In genomic region chr11:119539944-119540343, GRCm38 (mm10) we compare ENCODE assay signal across 13 mouse cellular contexts. TPM values are rescaled to one million over a fixed set of nuclear protein-coding genes. Genes with fewer than 3 reads are reported as not detected.
DNase-seq lines count a peak whose midpoint lies in the region; ATAC-seq lines count a peak whose summit lies in the region.
"Had no signal": no experiment of that assay in that cellular context is flagged by ENCODE, and none has a peak within 500 bp of the region (broad histone marks: within the 10 kb centered on the region; RNA-seq: fewer than 3 reads in every experiment).

No protein-coding gene starts in this region.

- no peak overlapping the region for H3K4me2 ChIP-seq in hindbrain, embryonic 13.5 days
- H3K4me2 ChIP-seq: limb, embryonic 13.5 days; stomach, embryonic 15.5 days had no signal

- peak; percentile 35 for DNase-seq in hindbrain, embryonic 10.5 days (ENCODE audit: low spot score)
- DNase-seq in thymus, postnatal 4 days = peak; percentile 48
- no peak for DNase-seq in thymus, postnatal 10 days (ENCODE audit: low spot score in 2 of 2)
- peak; percentile 53 for DNase-seq in embryo, embryonic 9.5 days (ENCODE audit: extremely low spot score)
- no peak for DNase-seq in gastrocnemius, postnatal 4 days (ENCODE audit: low spot score in 2 of 2)
- no peak for DNase-seq in c-Kit-positive CD71-positive TER-119-positive erythroid progenitor cells, embryonic 14.5 days (ENCODE audit: low spot score)
- DNase-seq: gastrocnemius, postnatal 25 days; right cerebral cortex, postnatal 25 days had no signal

- H3K9ac ChIP-seq in hindbrain, embryonic 13.5 days = no peak overlapping the region
- H3K9ac ChIP-seq: limb, embryonic 13.5 days; stomach, embryonic 15.5 days had no signal

- H3K4me1 ChIP-seq in hindbrain, embryonic 10.5 days (replicated peaks) = peaks cover 11% of the 10 kb centered on the region
- H3K4me1 ChIP-seq in hindbrain, embryonic 13.5 days (replicated peaks) = peaks cover 45% of the 10 kb centered on the region
- H3K4me1 ChIP-seq: limb, embryonic 13.5 days; stomach, embryonic 15.5 days had no signal

- no peaks in the 10 kb centered on the region for H3K9me3 ChIP-seq in hindbrain, embryonic 10.5 days
- no peaks in the 10 kb centered on the region for H3K9me3 ChIP-seq in hindbrain, embryonic 13.5 days
- H3K9me3 ChIP-seq: limb, embryonic 13.5 days; stomach, embryonic 15.5 days had no signal

- no peak overlapping the region for H3K4me3 ChIP-seq in hindbrain, embryonic 10.5 days
- no peak overlapping the region for H3K4me3 ChIP-seq in hindbrain, embryonic 13.5 days
- H3K4me3 ChIP-seq: limb, embryonic 13.5 days; stomach, embryonic 15.5 days had no signal

- 41% methylated on average over 14 of the region's 14 CpGs for WGBS in hindbrain, embryonic 10.5 days
- 33% methylated on average over 14 of the region's 14 CpGs for WGBS in hindbrain, embryonic 13.5 days

- no peak for ATAC-seq in hindbrain, embryonic 13.5 days (ENCODE audit: low FRiP score)
- no peak for ATAC-seq in megakaryocyte, adult 5-6 weeks (ENCODE audit: poor library complexity, severe bottlenecking)
- ATAC-seq: lung, postnatal 0 days had no signal

- no peaks in the 10 kb centered on the region; the same call in 1 of the 2 replicates for H3K36me3 ChIP-seq in hindbrain, embryonic 10.5 days
- H3K36me3 ChIP-seq in hindbrain, embryonic 13.5 days = peaks cover 10% of the 10 kb centered on the region
- H3K36me3 ChIP-seq: limb, embryonic 13.5 days; stomach, embryonic 15.5 days had no signal

- H3K27ac ChIP-seq in hindbrain, embryonic 10.5 days = no peak overlapping the region
- H3K27ac ChIP-seq in hindbrain, embryonic 13.5 days = no peak overlapping the region
- H3K27ac ChIP-seq: limb, embryonic 13.5 days; stomach, embryonic 15.5 days had no signal

- H3K27me3 ChIP-seq in hindbrain, embryonic 10.5 days (ENCODE audit: insufficient read depth, poor library complexity, severe bottlenecking) = peaks cover 55% of the 10 kb centered on the region
- peaks cover 49% of the 10 kb centered on the region for H3K27me3 ChIP-seq in hindbrain, embryonic 13.5 days

RNA-seq across cellular contexts. Expression of gene Nptx1, which starts 7.6 kb away (rescaled TPM):
- polyA plus RNA-seq in hindbrain, embryonic 10.5 days (2016; fragmentation: Nextera tagmentation; extraction: Ambion mirVana) = 3.2 and 9.7 TPM in 2 replicates
- polyA plus RNA-seq in hindbrain, embryonic 13.5 days (2015; fragmentation: Nextera tagmentation; extraction: Ambion mirVana) = 12.6 and 15.2 TPM in 2 replicates
- total RNA-seq in gastrocnemius, postnatal 4 days (2021) = under 1 TPM; 0.67 to 0.88 TPM
- not detected in 2 replicates for total RNA-seq in megakaryocyte, adult 5-6 weeks (2015)
- total RNA-seq in megakaryocyte, adult 5-6 weeks (2017) = not detected in 2 replicates

RNA-seq across cellular contexts. Expression of gene Endov, which starts 48.8 kb away (rescaled TPM):
- 21.4 and 23.4 TPM in 2 replicates for polyA plus RNA-seq in hindbrain, embryonic 10.5 days (2016; fragmentation: Nextera tagmentation; extraction: Ambion mirVana)
- 15.5 and 20.9 TPM in 2 replicates for polyA plus RNA-seq in hindbrain, embryonic 13.5 days (2015; fragmentation: Nextera tagmentation; extraction: Ambion mirVana)
- 10 to 100 TPM; 19.3 to 22.1 TPM for total RNA-seq in gastrocnemius, postnatal 4 days (2021)
- total RNA-seq in megakaryocyte, adult 5-6 weeks (2015) = 4.5 and 4.7 TPM in 2 replicates
- 5.3 and 5.6 TPM in 2 replicates for total RNA-seq in megakaryocyte, adult 5-6 weeks (2017)

Comparison
In these comparisons a context has a peak if more than half of its experiments do, and no peak if none do; other contexts are left out.
1. DNase-seq: peak in hindbrain, embryonic 10.5 days (single experiment), thymus, postnatal 4 days (single experiment) and embryo, embryonic 9.5 days (single experiment); none in thymus, postnatal 10 days (0 of 2), gastrocnemius, postnatal 4 days (0 of 2) and c-Kit-positive CD71-positive TER-119-positive erythroid progenitor cells, embryonic 14.5 days (single experiment).